Mouse (Mus musculus): ENCODE results near the gene Gm867.

The Gm867 gene

DNA sequence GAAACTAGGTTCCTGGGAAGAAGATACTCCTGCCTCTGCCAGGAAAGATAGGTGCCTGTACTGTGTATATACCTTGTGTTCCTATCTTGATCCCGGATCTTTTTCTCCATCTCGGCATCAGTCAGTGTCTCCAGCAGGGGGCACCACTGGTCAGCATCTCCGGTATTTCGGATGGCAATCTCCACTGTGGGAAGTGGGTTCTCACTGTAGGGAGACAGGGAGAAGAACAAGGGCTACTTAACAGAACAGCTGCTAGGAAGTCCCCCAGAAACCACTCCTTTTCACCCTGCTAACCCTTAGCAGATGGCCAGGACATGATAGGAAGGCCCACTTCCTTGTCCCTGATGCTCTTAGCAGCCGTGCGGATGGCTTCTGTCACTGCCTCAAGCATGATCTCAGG lies 43.1 kb downstream of the Gm867 start:
- peak; percentile 79 for DNase-seq (ENCODE audit: low read depth, low spot score)

DNA sequence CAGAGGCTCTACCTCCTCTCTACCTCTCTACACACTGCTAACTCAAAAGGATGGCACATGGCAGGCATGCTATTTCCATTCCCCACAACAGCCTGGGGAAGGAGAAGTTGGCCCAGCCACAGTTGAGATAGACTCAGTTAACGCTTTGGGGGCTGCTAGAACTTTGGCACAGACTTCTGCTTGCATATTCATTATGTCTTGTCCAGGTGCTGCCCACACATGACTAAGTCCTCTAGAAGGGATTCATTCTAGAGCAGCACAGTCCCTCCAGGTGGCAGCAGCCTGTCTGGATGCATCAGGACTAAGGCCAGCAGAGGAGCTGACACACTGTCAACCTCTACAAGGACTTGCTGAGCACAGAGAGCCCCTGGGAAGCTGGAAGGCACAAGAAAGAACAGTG lies 44.3 kb downstream of the Gm867 start:
- DNase-seq (ENCODE audit: low read depth, low spot score), result peak; percentile 75

DNA sequence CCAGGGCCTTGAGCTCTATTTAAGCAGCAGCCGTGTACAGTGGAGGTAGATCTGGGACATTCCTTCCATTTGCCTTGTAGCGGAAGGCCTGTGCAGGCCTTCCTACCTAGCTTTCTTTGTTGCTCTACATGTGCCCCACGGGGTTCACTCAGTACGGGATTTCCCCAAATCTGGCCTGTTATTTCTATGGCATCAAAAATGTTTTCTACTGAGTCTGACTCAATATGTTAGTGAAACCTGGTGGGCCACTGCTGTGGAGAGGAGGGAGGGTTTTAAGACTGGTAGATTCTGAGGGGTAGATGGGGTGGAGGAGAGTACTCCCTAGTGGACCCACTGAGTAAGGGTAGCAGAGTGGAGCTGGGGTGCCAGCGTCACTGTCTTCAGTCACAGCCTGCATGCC lies 44.7 kb downstream of the Gm867 start:
- DNase-seq (ENCODE audit: low read depth, low spot score), result no peak

DNA sequence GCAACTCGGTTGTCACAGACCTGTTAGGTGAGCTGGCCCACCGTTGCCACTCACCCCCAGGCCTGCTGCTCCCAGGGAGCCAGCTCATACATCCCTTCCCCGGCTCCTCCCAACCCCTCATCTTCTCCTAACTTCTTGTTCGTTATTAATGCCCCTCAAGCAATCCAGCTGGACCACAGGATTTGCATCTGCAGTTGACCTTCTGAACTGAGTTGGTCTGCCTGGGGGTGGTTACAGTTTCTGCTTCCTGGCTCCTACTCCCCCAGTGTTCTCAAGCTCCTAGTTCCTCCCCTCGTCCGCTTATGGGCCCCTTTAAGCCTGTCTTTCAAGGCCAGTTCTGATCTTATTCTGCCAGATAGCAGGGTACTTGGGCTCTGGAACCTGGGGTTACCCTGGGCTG lies 45.9 kb downstream of the Gm867 start:
- DNase-seq (ENCODE audit: low read depth, low spot score), result no peak

DNA sequence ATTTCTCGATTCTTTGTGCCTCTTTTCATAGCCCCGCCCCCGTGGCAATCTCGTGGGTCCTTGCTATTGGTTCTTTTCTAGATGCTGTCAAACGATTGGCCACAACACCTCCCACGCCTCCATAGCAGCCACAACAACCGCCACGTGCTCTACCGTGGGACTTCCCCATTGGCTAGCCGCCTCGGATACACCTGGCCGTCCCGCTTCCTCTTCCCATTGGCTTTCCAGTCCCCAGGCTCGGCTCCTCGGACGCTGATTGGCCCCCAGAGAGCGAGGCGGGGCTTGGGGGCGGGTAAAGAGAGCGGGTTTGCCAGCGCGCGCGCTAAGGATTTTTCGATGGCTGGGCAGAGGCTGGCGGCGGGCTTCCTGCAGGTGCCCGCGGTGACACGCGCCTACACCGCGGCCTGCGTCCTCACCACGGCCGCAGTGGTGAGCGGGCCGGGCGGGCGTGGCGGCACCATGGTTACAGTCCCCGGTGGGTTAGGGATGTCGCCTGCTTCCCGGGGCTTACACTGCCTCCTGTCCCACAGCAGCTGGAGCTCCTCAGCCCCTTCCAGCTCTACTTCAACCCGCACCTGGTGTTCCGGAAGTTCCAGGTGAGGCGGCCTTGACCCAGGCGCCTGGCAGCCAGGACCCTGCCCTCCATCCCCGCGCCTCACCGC lies 47.3 kb downstream of the Gm867 start, which contains the start of gene Derl3:
TSS of gene Derl3 (plus strand) at position 325 of the 662 bp plus-strand sequence.
- peak; percentile 99 for DNase-seq (ENCODE audit: low read depth, low spot score)

DNA sequence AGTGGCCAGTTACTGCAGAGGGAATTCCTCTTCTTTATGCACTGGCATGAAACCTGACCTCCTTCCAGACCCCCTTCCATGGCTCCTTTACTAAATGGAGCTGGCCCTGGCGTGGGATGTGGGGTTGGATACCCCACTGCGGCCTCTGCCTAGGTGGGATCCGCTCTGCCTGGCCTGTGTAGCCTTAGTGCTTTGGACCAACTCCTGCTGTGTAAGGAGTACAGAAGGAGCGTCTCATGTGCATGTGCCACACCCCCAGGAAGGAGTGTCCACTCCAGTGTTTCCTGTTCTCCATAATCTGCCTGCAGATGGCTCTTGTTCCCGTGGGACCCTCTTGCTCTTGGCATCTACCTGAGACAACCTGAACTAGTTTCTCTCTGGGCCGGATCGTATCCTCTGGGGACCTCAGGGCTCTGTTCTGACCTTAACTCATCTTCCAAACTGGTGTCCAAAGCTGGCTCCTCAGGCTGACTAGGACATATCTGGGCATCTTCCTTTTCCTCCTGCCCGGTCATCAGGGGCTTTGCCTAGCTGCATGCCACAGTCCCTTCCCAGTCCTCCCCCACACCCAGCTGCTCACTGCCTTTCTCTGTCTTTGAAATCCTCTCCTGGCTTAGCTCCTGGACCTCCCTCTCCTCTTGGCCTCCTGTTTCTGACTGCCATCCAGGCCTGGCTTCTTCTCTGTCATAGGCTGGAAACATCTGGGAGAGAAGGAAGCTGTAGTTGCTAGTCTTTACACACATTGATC lies 50.9 kb downstream of the Gm867 start:
- no peak for DNase-seq (ENCODE audit: low read depth, low spot score)

Measured in brain, adult 2 months (tissue).